Mouse (Mus musculus) kidney, postnatal 14 days (tissue): ENCODE data around the gene Snap25.

Experiments
- DNase-seq: peaks from one replicate; pipeline ENCODE4 v3.0.0; 2022; ENCODE audit warnings: mixed read lengths

Gene Snap25

GRCm38 (mm10) chr2:136816717-136817400, 103.6 kb downstream of the Snap25 start:
- DNase-seq, result no peak

- no peak for DNase-seq
These were observed 110.8 kb downstream of the Snap25 start for GRCm38 (mm10) chr2:136823751-136824716.

GRCm38 (mm10) chr2:136827612-136828011, 114.4 kb downstream of the Snap25 start:
- DNase-seq, result peak; percentile 3
